Comparison of ENCODE assay signal across 9 mouse cellular contexts in the genomic region with DNA sequence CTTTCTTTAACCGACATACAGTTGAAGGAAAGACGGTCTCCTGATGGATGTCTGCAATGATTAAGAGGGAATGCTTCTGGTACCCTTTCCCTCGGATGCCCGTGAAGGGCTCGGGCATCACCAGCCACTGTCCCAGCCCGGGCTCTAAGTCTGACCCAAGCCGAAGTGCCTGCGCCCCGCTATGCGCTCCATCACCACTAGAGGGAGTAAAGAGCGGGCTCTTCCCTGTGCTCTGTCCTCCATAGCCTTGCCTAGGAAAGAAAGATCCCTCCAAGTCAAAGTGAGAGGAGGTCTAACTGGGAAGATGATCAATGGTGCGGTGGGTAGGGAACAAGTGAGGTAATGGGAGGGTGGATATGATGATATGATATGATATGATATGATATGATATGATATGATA. TPM values are rescaled to one million over a fixed set of nuclear protein-coding genes. Genes with fewer than 3 reads are reported as not detected.
A peak's percentile ranks its signal among the peaks of the same experiment; 100 is the strongest.
DNase-seq lines count a peak whose midpoint lies in the region; ATAC-seq lines count a peak whose summit lies in the region.
"Had no signal": no experiment of that assay in that cellular context is flagged by ENCODE, and none has a peak within 500 bp of the region (broad histone marks: within the 10 kb centered on the region; RNA-seq: fewer than 3 reads in every experiment).

No protein-coding gene starts in this region.

- H3K27me3 ChIP-seq in liver, embryonic 12.5 days (replicated peaks) = peaks cover 5% of the 10 kb centered on the region; the same call in 1 of the 2 replicates
- H3K27me3 ChIP-seq in midbrain, embryonic 12.5 days = peaks cover 28% of the 10 kb centered on the region

- no peak overlapping the region for H3K9ac ChIP-seq in liver, embryonic 12.5 days
- H3K9ac ChIP-seq in midbrain, embryonic 12.5 days (replicated peaks) = no peak overlapping the region

- H3K4me1 ChIP-seq in liver, embryonic 12.5 days = no peaks in the 10 kb centered on the region
- H3K4me1 ChIP-seq in midbrain, embryonic 12.5 days = peaks cover 24% of the 10 kb centered on the region

- no peak overlapping the region for H3K4me3 ChIP-seq in liver, embryonic 12.5 days
- H3K4me3 ChIP-seq in midbrain, embryonic 12.5 days = no peak overlapping the region
- H3K4me3 ChIP-seq: myocyte had no signal

- no peak for ATAC-seq in liver, embryonic 12.5 days
- peak; percentile 80 for ATAC-seq in midbrain, embryonic 12.5 days (ENCODE audit: low FRiP score, low read depth)

- 4% methylated on average over 12 of the region's 12 CpGs for WGBS in liver, embryonic 12.5 days (ENCODE audit: insufficient replicate concordance)
- WGBS in midbrain, embryonic 12.5 days = 5% methylated on average over 12 of the region's 12 CpGs

- peak; percentile 65 for DNase-seq in liver
- peak; percentile 86 for DNase-seq in cerebellum, postnatal 10 days
- peak; percentile 27 for DNase-seq in frontal cortex, postnatal 25 days (ENCODE audit: low spot score in 2 of 2)
- DNase-seq in induced T-regulatory cell, adult 2 months (ENCODE audit: low read depth) = peak; percentile 72
- DNase-seq in left cerebral cortex, postnatal 14 days (ENCODE audit: low spot score in 2 of 2) = peak; percentile 42 to 64
- peak; percentile 43 for DNase-seq in spleen, adult 12 weeks (ENCODE audit: low spot score)

- H3K4me2 ChIP-seq in liver, embryonic 12.5 days = no peak overlapping the region
- H3K4me2 ChIP-seq in midbrain, embryonic 12.5 days (replicated peaks) = no peak overlapping the region

- no peaks in the 10 kb centered on the region for H3K9me3 ChIP-seq in liver, embryonic 12.5 days (replicated peaks)
- H3K9me3 ChIP-seq in midbrain, embryonic 12.5 days = no peaks in the 10 kb centered on the region

- intact Hi-C loops in left cerebral cortex, postnatal 14 days (cut with DNase I) = no loop called here

- H3K36me3 ChIP-seq in liver, embryonic 12.5 days = no peaks in the 10 kb centered on the region
- H3K36me3 ChIP-seq in midbrain, embryonic 12.5 days = no peaks in the 10 kb centered on the region

- H3K27ac ChIP-seq in liver, embryonic 12.5 days = no peak overlapping the region
- H3K27ac ChIP-seq in midbrain, embryonic 12.5 days (replicated peaks) = no peak overlapping the region

RNA-seq across cellular contexts. Expression of gene Vsx2, which starts 23.5 kb away (rescaled TPM):
- not detected in 2 replicates for polyA plus RNA-seq in liver, embryonic 12.5 days (2016; fragmentation: Nextera tagmentation; extraction: Ambion mirVana)
- total RNA-seq in left cerebral cortex, postnatal 14 days (2021) = under 1 TPM; 0.17 to 0.24 TPM
- polyA plus RNA-seq in midbrain, embryonic 12.5 days (2016; fragmentation: Nextera tagmentation; extraction: Ambion mirVana) = 0.84 and 0.92 TPM in 2 replicates
- polyA plus RNA-seq: myocyte had no signal

Comparison
In these comparisons a context has a peak if more than half of its experiments do, and no peak if none do; other contexts are left out.
1. DNase-seq: peak in every context shown above with its lines; median percentile 86 in cerebellum, postnatal 10 days; 72 in induced T-regulatory cell, adult 2 months; 65 in liver; 53 in left cerebral cortex, postnatal 14 days; 43 in spleen, adult 12 weeks; 27 in frontal cortex, postnatal 25 days.